Mouse (Mus musculus): ENCODE results near the gene Gm14139. TPM values are rescaled to one million over a fixed set of nuclear protein-coding genes. Genes with fewer than 3 reads are reported as not detected.
"Not testable (repeated sequence)": the region's sequence is repeated elsewhere in the genome, so short reads cannot be mapped to it uniquely, and the experiment has no call there.

Gm14139 gene
- polyA plus RNA-seq, 1 experiment = 1.3 TPM

DNA sequence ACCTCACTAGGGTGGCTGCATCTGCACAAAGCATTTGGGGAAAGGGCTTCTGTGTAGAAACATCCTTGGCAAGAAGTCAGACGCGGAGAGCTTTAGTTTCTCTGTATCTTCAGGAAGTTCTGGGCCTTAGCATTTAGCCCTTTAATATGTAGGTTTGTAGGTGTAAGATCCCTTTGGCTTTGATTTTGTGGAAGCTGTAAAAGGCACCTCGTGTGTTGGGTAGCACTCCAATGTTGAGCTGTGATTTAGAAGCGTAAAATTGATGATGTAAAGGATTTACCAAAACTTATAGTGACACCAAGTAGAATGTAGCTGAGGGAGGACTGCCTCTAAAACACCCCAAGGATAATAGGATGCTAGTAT lies 36.8 kb downstream of the Gm14139 start:
- not testable (repeated sequence) for H3K79me2 ChIP-seq (ENCODE audit: control insufficient read depth, insufficient read depth); H3ac ChIP-seq (ENCODE audit: control insufficient read depth, insufficient read length, low read depth); H3K36me3 ChIP-seq (ENCODE audit: control insufficient read depth, insufficient read depth); H3K27me3 ChIP-seq (ENCODE audit: control insufficient read depth, insufficient read depth, insufficient read length); H3K79me3 ChIP-seq (ENCODE audit: low read depth)
- H3K4me3 ChIP-seq (ENCODE audit: insufficient read depth, poor library complexity, severe bottlenecking) = peak overlapping the region; percentile 39

DNA sequence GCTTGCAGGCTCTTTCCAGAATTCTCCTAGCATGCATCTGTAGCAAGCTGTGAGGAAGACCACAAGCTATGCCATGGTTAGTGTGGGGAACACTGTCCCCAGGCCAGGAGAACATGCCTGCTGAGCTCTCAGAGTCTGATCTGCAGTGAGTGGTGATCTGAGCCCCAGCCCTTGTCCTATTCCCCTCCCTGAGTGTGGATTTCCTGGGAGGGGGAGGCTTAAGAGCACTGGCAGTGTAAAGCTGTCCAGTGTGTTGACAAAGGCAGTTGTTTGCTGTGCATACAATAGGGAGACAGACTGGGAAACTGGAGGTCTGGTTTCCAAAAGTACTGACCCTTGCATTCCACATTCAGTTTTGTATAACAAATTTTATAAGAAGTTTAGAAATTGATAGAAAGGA lies 41.7 kb downstream of the Gm14139 start:
- H3K4me3 ChIP-seq (ENCODE audit: insufficient read depth, poor library complexity, severe bottlenecking); H3ac ChIP-seq (ENCODE audit: control insufficient read depth, insufficient read length, low read depth); H3K27me3 ChIP-seq (ENCODE audit: control insufficient read depth, insufficient read depth, insufficient read length); H3K79me2 ChIP-seq (ENCODE audit: control insufficient read depth, insufficient read depth); H3K79me3 ChIP-seq (ENCODE audit: low read depth); H3K36me3 ChIP-seq (ENCODE audit: control insufficient read depth, insufficient read depth): not testable (repeated sequence)

Other genes starting within 250 kb of the Gm14139 start
- gene Zfp120, start 45.0 kb upstream of the Gm14139 start, polyA plus RNA-seq (2012; fragmentation: generic; extraction: Trizol) = 1.4 TPM
- gene Gm10770, start 2.1 kb upstream of the Gm14139 start, polyA plus RNA-seq (2012; fragmentation: generic; extraction: Trizol) = not detected
- gene Zfp937, start 36.3 kb downstream of the Gm14139 start, polyA plus RNA-seq (2012; fragmentation: generic; extraction: Trizol) = 0.74 TPM
- 0.83 TPM for gene Gm21994, start 73.8 kb downstream of the Gm14139 start, polyA plus RNA-seq (2012; fragmentation: generic; extraction: Trizol)
- 0.18 TPM for gene Gm14124, start 75.8 kb downstream of the Gm14139 start, polyA plus RNA-seq (2012; fragmentation: generic; extraction: Trizol)
- not detected for gene Gm10130, start 141.9 kb downstream of the Gm14139 start, polyA plus RNA-seq (2012; fragmentation: generic; extraction: Trizol)
- gene 3300002I08Rik, start 181.0 kb downstream of the Gm14139 start, polyA plus RNA-seq (2012; fragmentation: generic; extraction: Trizol) = 0.75 TPM

Data from C2C12 (cell line).